Mouse (Mus musculus) thymus, postnatal 14 days (tissue): ENCODE measurements around the gene Tmem107.

Source experiments
- DNase-seq: peaks from one replicate; pipeline ENCODE4 v3.0.0; 2021

The Tmem107 gene

DNA sequence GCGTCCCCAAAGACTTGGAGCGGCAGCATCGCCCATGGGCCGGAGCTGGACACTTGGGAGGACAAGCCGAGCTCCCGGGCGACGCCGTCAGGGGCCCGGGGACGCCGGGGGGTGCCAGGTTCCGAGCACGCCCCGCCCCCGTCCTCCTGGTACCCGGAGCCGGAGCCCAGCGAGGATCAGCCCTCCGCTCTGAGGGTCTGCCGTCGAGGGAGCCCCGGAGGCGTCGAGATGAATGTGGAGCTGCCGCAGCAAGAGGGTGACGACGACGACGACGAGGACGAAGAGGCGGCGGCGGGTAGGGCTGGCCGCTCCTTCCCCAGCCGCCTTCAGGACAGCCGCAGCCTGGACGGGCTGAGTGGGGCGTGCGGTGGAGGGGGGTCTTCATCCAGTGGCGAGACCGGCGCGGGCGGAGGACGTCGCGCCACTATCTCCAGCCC is 10.6 kb upstream of the Tmem107 start:
- DNase-seq: peak; percentile 72

DNA sequence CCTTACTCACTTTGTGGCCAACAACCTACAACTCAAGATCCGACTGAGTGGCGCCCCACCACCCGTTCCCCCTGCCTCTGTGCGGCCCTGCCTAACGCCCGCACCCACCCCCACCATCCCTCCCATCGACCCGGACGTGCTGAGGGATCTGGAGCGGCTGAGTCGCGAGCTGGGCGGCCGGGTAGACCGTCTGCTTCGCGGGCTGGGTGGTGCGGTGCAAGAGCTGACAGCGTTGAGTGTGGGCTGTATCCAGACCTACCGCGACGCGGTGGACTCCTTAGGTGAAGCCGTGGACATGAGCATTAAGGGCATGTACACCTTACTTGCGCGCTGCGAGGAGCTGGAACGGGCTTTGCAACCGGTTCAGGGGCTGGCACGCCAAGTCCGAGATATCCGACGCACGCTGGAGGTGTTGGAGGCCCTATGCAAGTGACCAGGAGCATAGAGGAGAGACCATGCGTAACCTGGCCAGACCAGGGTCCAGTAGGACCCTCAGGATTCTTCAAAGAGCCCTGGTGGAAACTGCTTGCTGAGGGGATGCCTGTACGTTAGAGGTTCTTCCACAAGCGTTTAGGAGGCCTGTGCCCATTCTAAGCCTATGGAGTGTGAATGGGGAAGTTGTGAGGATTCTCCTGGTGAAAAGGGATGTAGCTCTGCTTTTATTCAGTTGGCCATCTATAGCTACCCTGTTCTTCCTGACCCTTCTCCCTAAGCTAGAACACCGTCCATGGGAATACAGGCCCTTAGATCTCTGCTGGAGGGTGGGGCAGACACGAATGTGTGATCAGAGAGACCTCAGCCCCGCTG is 10.0 kb upstream of the Tmem107 start:
- peak; percentile 51 for DNase-seq

DNA sequence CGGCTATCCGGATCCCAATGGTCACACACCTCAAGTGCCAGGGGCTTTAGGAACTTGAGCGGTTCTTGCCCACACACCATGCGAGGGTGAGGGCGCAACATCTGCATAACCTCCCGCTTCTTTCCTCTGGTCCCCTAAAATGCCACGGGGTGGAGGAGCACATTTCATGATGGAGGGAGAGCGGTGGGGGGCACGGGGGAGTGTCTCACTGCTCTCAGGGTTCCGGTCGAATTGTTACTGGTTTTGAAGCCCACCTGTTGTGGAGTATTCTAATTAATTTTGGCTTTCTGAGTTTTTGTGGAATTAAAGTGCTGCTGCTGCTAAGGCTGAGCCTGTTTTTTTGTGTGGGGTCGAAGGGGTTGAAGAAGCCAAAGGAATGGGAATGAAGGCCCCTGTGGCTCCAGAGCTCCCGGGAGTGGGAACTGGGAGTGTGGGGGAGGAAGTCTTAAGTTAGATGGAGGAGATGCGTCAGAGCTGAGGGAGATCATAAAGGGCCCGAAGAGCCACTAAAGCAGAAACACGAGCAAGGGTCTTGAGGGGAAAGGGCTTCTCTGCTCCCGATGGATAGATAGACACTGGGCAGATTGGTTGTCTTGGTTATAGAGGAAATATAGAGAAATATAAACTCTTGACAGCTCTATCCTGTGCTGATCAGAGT is 9.2 kb upstream of the Tmem107 start:
- DNase-seq: no peak

DNA sequence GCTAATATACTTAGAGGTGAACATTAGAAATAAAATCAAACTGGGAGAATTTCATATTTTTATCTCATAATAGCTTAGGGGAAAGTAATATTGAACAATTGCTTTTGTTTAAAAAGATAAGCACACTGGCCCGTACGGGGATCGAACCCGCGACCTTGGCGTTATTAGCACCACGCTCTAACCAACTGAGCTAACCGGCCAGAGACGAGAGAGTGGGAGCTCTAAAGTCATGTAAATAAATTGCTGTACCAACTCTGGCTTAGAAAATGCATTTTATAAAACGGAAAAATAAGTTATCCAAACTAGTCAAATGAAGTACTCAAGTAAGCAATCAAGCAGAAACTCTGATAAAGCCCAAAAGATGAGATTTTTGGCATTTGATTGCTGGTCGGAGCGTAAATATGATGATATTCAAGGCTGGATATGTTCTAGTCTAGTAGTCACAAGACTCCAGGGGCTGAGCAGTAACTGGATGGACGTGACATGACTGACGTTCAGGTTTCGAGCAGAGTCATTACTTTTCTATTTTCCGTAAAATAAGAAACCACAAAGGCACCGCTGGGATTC is 8.3 kb upstream of the Tmem107 start:
- DNase-seq: peak; percentile 78

DNA sequence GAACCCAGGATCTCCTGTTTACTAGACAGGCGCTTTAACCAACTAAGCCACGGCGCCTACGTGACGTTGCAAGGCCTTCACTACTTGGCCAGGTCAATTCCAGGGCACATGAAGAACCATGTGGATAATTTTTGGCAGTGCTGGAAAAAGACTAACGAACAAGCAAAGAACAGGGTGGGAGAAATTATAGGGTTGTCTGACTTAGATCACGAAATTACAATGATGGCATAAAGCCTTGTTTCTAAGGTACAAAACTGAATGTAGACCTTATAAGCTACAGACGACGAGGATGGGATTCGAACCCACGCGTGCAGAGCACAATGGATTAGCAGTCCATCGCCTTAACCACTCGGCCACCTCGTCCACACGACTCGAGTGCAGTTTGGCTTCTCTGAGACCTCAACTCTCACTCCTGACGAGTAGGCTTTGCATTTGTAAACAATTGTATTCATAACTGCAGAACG is 7.8 kb upstream of the Tmem107 start:
- DNase-seq: peak; percentile 96

DNA sequence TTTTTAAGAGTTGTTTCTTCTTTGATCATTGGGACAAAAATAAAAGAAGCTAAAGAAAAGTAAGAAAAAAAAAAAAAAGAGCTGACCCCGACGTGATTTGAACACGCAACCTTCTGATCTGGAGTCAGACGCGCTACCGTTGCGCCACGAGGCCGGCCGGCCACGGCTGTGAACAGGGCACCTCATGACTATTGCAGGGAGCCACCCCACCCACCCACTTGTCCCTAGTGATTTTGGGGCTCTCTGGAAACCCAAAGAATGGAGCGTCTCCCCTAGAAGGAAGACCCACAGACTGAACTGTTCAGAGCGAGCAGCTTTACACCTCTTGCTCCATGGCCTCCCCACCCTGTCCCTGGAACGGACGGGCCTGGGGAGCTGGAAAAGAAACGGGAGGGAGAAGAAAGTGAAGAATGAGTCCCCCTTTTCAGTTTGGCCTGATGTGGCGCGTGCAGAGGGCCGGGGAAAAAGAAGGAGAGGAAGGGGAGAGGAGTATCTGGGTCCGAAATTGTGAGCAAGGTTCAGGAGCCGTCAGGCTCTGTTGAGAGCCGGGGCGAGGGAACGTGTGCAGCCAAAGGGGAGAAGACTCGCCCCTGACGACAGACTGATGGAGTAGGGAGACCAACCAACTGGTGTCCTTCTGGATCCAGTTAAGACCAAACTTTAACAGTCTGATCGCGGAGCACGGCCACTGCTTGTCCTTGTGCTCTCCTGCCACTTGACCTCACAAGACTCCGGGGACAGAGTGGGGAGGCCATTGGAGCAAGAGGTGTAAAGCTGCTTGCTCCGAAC is 7.0 kb upstream of the Tmem107 start:
- DNase-seq: peak; percentile 86

DNA sequence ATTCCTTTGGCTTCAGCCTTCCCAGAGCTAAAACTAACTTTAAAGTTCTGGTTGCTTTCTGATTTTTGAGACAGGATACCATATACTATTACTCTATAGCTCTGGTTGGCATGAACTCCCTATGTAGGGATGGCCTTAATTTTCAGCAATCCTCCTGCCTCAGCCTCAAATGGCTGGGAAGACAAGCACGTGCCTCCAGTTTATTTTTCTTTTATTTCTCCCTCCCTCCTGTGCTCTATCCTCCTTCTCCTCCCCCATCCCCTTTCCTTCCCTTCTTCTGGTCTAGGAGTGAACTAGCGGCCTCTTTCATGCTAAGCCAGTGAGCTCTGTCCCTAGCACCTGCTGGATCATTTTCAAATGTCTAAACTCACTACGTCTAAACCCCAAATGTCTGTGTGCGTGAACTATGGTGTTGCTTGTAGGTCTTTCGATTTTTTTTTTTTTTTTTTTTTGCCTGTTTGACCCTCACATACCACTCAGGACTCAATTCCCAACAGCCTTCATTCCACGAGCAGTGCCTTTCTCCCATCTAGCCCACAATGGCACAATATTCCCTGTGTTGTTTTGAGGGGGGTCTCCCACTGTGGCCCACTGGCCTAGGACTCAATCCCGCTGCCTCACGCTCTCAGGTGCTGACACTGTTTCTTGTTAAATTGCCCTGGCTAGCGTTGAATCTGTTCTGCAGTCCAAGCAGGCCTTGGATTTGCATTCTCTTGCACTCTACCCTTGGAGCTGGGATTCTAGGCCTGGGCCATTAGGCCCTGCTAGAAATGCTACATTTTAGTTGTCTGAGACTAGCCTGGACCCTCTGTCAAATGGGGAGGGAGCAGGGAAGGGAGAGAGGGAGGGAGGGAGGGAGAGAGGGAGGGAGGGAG is 6.1 kb upstream of the Tmem107 start:
- no peak for DNase-seq

DNA sequence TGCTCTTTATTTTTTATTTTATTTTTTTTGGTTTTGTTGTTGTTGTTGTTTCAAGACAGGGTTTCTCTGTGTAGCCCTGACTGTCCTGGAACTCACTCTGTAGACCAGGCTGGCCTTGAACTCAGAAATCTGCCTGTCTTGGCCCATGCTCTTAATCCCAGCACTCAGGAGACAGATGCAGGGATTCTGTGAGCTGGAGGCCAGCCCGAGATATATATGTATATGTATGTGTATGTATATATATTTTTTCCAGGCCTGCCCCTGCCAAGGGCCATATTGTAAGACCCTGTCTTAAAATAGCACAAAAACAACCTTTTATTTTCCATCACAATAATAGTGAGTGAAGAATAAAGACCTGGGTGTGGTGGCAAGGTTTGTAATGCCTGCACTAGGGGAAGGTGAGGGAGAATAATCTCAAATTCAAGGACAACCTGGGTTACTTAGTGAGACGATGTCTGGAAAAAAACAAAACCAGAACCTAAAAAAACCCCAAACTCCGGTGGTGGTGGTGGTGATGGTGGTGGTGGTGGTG is 5.1 kb upstream of the Tmem107 start:
- DNase-seq: no peak

DNA sequence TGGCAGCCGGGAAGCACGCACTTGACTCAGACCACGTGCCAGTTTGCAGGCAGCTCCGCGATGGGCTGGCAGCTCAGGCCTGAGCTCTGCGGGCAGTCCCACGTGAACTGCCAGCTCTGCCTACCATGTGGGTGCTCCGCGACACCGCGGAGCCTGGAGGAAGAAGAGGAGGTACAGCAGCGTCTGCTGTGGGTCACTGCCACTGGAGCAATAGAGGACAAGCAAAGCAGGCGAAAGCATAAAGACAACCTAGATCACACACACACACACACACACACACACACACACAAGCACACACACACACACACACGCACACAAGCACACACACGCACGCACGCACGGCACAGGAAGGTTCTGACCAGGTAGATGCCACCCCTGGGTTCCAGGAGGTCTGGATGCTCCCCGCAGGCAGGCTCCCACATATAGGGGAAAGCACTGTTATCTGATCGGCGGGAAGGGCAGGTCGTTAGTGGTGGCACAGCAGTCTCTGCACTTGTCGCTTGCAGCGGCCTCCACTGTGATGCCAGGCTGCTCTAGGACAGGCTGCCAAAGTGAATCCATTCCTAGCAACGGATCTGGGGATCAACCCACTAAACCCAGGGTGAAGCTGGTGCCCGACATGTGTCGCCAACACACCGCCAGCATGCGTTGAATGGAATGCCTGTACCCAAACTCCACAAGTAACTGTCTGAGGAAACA is 4.3 kb upstream of the Tmem107 start:
- DNase-seq: peak; percentile 29

DNA sequence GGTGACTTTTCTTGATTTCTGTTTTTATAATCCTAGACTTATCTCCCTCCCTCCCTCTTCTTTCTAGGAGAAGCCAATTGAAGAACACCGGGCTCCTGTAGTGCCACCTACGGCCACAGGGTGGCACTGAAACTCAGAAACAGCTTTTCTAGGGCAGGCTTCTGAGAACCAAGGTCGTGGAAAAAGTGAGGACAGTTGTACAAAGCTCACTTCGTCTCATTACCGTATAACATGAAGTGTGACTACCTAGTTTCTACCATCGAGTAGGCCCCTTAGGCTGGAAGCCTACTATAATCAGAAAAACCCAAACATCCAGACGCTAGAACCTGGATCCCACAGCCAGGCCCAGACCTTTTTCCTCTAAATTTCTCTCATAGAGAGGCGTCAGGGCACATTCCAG is 3.6 kb upstream of the Tmem107 start:
- peak; percentile 86 for DNase-seq

DNA sequence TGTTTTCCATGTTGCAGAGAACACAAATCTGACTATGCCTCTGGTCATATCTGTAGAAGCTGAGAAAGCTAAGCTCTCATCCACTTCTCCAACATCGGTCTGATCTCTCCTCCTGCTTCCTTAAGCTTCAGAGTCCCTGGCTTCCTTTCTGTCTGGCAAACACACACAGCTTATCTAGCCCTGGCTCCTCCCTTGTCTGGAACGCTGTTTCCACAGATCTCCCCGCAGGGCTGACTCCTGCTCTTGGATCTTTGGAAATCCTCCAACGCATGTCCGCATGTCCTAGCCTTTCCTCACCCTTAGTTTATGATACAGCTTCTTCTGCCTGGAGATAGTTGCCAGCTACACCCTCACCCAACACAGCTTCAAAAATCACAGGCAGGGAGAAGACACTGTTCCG is 3.0 kb upstream of the Tmem107 start:
- no peak for DNase-seq

DNA sequence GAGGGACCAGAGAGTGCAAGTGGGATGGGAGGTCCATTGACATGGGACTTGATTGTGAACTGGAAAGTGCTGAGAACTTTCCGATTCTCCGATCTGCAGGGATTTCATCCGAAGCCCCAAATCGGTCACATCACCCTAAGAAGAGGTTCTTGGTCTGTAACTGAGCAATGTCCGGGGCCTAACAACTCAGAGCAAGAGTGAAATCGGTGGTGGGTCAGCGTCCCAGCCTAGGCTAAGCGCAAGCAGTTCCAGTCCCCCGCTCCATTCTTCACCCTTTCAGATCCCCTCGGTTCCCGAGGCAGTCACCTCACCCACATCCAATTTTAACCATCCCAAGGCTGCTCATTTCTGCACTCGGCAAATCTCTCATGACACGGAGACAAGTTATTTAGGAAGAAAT is 513 bp upstream of the Tmem107 start:
- DNase-seq: no peak

DNA sequence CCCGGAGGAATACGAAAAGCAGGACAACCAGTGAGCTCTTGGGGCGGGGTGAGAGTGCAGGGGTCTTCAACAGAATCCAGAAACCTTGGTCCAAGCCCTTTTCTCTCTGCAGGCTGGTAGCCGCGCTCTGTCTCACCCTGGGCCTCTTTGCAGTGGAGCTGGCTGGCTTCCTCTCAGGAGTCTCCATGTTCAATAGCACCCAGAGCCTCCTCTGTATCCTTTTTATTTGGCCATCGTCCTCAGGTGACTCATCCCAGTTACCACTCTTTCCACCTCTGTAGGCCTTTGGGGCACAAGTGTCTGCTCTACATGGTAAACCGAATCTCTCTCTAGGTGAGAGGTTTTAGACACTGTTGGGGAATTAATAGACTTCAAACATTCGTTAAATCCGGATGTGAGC is 656 bp downstream of the Tmem107 start:
- no peak for DNase-seq

DNA sequence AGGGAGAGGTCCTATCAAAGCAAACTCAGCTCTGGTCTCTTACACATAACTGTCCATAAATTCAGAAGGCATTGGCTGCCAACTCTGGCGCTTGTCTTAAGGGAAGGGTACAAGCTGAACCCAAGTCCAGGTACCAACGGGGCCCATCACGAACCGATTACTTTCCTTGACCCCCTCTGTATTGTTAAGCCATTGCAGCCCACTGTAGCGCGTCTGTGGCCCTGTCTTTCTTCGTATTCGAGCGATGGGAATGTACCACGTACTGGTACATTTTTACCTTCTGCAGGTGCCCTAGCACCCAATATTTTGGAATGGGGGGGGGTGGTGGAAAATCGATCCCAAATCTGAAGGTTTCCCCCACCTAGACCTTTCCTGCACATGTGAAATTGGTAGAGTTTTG is 1.6 kb downstream of the Tmem107 start:
- DNase-seq: no peak

DNA sequence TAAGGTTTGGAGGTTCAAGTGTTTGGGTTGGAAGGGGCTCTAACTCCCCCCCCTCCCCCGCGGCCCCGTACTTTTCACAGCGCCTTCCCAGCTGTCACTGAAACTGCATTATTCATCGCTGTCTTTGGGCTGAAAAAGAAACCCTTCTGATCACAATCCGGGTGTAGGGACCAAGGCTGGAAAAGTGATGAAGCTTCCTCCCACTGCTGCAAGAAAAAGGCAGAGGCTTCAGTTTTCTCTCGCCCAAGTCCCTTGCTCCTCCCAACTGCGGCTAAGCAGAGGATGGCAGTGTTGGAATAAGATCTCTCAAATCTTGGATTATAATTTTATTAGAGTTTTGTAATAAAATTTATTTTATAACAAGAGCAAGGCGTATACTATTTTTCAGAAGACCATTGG is 2.1 kb downstream of the Tmem107 start:
- DNase-seq: no peak

DNA sequence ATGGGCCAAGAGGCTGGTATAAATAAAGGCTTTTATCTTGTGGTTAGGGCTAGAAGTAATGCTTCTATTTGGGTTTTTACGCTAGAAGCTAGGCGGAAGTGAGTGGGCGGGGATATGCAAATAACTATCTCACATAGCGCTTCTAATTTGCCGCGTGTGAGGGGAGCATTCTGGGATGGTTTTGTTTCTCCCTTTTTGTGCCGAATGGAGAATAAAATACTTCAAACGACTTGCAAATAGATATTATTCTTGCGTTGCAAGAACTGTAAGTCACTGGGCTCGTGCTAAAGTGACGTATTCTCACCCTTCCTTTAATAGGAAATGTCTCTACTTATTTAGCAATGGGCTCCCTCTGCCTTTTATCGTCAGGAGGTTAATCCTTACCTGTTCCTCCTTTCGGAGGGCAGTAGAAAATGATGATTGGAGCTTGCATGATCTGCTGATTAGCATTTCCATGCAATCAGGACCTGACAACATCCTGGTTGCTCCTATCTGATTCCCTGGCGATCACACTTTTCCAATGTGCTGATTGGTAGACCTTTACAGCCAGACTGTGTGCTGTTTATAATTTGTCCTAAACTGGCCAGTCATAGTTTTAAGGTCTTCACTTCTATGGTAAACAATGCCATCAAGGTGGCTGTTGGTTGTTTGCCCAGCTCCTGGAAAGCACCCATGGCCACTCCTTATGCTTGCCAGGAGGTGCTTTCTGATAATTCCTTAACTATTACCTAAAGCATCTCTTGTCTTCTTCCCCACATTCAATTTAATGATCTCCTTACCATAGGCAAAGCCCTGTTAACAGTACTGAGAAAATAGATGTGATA is 2.7 kb downstream of the Tmem107 start:
- DNase-seq: peak; percentile 89

DNA sequence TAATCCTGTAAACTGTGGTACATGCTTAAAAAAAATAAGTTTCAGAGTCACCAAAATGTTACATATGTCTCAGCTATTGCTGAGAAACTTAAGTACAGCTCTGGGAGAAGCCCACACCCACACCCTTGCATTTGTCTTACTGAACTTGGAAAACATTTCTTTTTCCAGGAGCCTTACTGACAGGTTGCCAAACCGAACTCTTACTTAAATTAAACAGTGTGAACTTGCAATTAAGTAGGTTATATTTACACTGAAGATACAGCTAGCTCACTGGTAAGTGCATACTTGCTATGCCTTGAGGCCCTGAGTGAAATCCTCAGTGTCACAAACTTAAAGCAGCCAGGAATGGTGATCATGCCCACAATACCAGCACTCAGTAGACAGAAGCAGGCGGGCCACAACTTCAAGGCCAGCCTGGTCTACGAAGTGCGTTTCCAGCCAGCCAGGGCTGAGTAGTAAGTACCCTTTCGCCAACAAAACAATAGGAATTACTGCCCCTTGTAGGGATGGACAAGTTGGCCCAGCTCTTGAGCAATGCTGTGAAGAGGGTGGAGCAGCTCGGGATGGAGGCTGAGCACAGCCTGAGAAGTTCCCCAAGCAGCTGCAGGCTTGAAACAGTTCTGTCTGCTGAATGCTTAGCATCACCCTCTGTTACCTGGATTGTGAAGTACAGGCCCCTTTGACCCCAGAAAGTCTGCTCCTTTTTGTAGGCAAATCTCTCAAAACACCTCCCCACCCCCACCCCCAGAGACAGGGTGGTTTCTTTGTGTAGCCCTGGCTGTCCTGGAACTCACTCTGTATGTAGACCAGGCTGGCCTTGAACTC is 3.6 kb downstream of the Tmem107 start:
- no peak for DNase-seq

DNA sequence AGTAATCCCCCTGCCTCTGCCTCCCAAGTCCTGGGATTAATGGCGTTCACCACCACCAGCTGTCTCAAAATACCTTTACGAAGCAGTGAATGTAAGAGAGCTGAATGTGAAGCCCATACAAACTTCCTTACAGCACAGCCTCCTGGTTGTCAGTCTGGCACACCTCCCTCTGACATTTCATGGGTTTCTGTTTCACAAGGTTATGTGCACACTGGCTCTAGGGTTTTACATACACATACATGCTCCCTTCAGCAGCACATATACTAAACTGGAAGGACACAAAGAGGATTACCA is 4.1 kb downstream of the Tmem107 start:
- no peak for DNase-seq

DNA sequence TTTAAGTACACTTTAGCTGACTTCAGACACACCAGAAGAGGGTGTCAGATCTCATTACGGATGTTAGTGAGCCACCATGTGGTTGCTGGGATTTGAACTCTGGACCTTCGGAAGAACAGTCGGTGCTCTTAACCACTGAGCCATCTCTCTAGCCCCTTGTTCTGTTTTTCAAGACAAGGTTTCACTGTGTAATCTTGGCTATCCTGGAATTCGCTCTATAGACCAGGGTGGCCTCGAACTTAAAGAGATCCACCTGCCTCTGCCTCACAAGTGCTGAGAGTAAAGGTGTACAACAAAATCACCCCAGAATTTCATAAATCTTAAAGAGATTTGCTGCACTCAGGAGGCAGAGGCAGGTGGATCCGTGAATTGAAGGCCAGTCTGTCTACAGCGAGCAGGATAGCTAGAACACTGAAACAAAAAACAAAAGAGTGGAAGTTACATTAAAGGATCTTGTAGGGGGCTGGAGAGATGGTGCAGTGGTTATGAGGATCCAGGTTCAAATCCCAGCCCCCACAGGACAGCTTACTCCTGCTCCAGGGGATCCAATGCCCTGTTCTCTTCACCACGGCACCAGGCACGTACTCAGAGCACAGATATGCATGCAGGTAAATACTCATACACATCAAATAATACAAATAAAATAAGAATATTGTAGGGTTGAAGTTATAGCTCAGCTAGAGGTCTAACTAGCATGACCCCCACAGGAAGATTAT is 5.3 kb downstream of the Tmem107 start:
- DNase-seq: no peak
